Comparison of ENCODE assay signal across 20 mouse cellular contexts in genomic region chr2:19235193-19235592, GRCm38 (mm10).
"Had no signal": no experiment of that assay in that cellular context is flagged by ENCODE, and none has a peak within 500 bp of the region (broad histone marks: within the 10 kb centered on the region; RNA-seq: fewer than 3 reads in every experiment).

No protein-coding gene starts in this region.

- H3K4me3 ChIP-seq: liver, embryonic 15.5 days; lung, embryonic 15.5 days; midbrain, embryonic 10.5 days; midbrain, embryonic 12.5 days; neural tube, embryonic 12.5 days; stomach, embryonic 15.5 days had no signal

- H3K27ac ChIP-seq: liver, embryonic 15.5 days; lung, embryonic 15.5 days; macrophage; midbrain, embryonic 10.5 days; midbrain, embryonic 12.5 days; neural tube, embryonic 12.5 days; stomach, embryonic 15.5 days; stomach, postnatal 0 days had no signal

- H3K36me3 ChIP-seq: liver, embryonic 15.5 days; lung, embryonic 15.5 days; midbrain, embryonic 10.5 days; midbrain, embryonic 12.5 days; neural tube, embryonic 12.5 days; stomach, embryonic 15.5 days had no signal

- DNase-seq: liver, postnatal 0 days; lung, adult 2 months; lung, postnatal 14 days; lung, postnatal 36 days; midbrain, embryonic 14.5 days; retina, postnatal 1 day; right cerebral cortex, adult 18-20 months; thymus, adult 2 months; thymus, postnatal 25 days; thymus, postnatal 4 days had no signal

- H3K9ac ChIP-seq: liver, embryonic 15.5 days; liver, postnatal 0 days; lung, embryonic 15.5 days; midbrain, embryonic 12.5 days; neural tube, embryonic 12.5 days; stomach, embryonic 15.5 days had no signal

- H3K27me3 ChIP-seq: liver, embryonic 15.5 days; lung, embryonic 15.5 days; midbrain, embryonic 12.5 days; neural tube, embryonic 12.5 days; stomach, embryonic 15.5 days had no signal

- H3K9me3 ChIP-seq: liver, embryonic 15.5 days; lung, embryonic 15.5 days; midbrain, embryonic 10.5 days; midbrain, embryonic 12.5 days; neural tube, embryonic 12.5 days; stomach, embryonic 15.5 days had no signal

- H3K4me2 ChIP-seq: liver, embryonic 15.5 days; lung, embryonic 15.5 days; midbrain, embryonic 12.5 days; neural tube, embryonic 12.5 days; stomach, embryonic 15.5 days had no signal

- ATAC-seq: liver, postnatal 0 days; lung, postnatal 0 days; midbrain, embryonic 16.5 days had no signal

- H3K4me1 ChIP-seq: liver, embryonic 15.5 days; lung, embryonic 15.5 days; midbrain, embryonic 10.5 days; midbrain, embryonic 12.5 days; neural tube, embryonic 12.5 days; stomach, embryonic 15.5 days had no signal
